Mouse (Mus musculus) spleen, adult 18-20 months (tissue): ENCODE data around the gene Gm21852.
"Not testable (repeated sequence)": the region's sequence is repeated elsewhere in the genome, so short reads cannot be mapped to it uniquely, and the experiment has no call there.

Source experiments
- DNase-seq, 2 experiments: peaks; one replicate each; pipeline ENCODE4 v3.0.0; 2022; ENCODE audit warnings: mixed read lengths in 2 of 2

The Gm21852 gene

GRCm38 (mm10) chrY:40651896-40652295 is at the start of gene Gm21852:
TSS of gene Gm21852 (minus strand) at chrY:40651996.
- not testable (repeated sequence) for DNase-seq
